Mouse (Mus musculus) forebrain, embryonic 10.5 days (tissue): ENCODE data around the gene Chd9. TPM values are rescaled to one million over a fixed set of nuclear protein-coding genes. Genes with fewer than 3 reads are reported as not detected.

ENCODE experiments used
- DNase-seq: peaks from one replicate; pipeline ENCODE4 v3.0.0-alpha.2; 2017; ENCODE audit warnings: low spot score; ENCODE audit errors: extremely low spot score
- H3K27ac ChIP-seq: fragments of 300-500 bp; sonication (generic); 2 replicates; pipeline ENCODE4 v1.5.1; 2016; ENCODE audit warnings: mild to moderate bottlenecking
- H3K27me3 ChIP-seq: fragments of 300-500 bp; sonication (generic); 2 replicates; pipeline ENCODE4 v1.6.1; 2016; ENCODE audit warnings: mild to moderate bottlenecking; ENCODE audit not compliant: poor library complexity, severe bottlenecking
- H3K36me3 ChIP-seq: fragments of 300-500 bp; sonication (generic); replicated peaks from 2 replicates; pipeline ENCODE4 v1.6.1; 2016; ENCODE audit warnings: mild to moderate bottlenecking, moderate library complexity
- H3K4me1 ChIP-seq: fragments of 300-500 bp; sonication (generic); 2 replicates; pipeline ENCODE4 v1.6.1; 2016
- H3K4me3 ChIP-seq: fragments of 300-500 bp; sonication (generic); 2 replicates; pipeline ENCODE4 v1.5.1; 2016; ENCODE audit warnings: mild to moderate bottlenecking, moderate library complexity
- H3K9me3 ChIP-seq: fragments of 300-500 bp; sonication (generic); 2 replicates; pipeline ENCODE4 v1.6.1; 2016; ENCODE audit warnings: mild to moderate bottlenecking, moderate library complexity
- WGBS: fragments of 180-500 bp; shearing (Covaris S2); methylation state at CpG from one replicate; pipeline ENCODE4 v1.1.7; 2016; 5-methylcytosine and 5-hydroxymethylcytosine counted together
- polyA plus RNA-seq: library from polyadenylated mRNA; unstranded; fragments of >200 nt; fragmentation: Nextera tagmentation; extraction: Ambion mirVana; gene quantifications from 2 replicates; pipeline ENCODE4 v1.2.1, GENCODE M21; 2016

The Chd9 gene
- polyA plus RNA-seq, 1 experiment from 2014 or later = 33.4 TPM

DNA sequence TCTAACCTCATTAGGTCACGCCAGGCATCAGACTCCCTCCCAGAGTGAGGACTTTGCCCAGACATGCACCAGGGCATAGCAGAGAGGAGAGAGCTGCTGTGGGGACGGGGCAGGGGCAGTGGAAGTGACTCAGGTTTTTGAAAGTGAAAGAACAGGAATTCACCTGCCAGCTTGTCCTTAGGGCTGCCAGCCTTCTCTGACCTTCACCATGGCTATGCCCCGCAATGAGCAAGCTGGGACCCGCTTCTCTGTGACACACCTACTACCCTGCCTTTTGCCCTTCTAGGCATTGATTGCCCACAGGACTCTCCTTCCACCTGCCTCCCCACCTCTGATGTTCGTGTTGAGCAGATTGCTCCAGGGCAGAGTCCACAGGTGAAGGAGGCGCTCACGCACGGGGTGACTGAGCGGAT is 2.7 kb upstream of the Chd9 start:
- Histone ChIP-seq H3K36me3 (no peaks in the 10 kb centered on the region), H3K4me3 (no peak overlapping the region), H3K27me3 (peaks cover 4% of the 10 kb centered on the region; the same call in 1 of the 2 replicates), H3K9me3 (no peaks in the 10 kb centered on the region), H3K27ac (no peak overlapping the region), H3K4me1 (peaks cover 22% of the 10 kb centered on the region)
- no peak for DNase-seq
- WGBS = 84% methylated on average over 9 of the region's 9 CpGs

DNA sequence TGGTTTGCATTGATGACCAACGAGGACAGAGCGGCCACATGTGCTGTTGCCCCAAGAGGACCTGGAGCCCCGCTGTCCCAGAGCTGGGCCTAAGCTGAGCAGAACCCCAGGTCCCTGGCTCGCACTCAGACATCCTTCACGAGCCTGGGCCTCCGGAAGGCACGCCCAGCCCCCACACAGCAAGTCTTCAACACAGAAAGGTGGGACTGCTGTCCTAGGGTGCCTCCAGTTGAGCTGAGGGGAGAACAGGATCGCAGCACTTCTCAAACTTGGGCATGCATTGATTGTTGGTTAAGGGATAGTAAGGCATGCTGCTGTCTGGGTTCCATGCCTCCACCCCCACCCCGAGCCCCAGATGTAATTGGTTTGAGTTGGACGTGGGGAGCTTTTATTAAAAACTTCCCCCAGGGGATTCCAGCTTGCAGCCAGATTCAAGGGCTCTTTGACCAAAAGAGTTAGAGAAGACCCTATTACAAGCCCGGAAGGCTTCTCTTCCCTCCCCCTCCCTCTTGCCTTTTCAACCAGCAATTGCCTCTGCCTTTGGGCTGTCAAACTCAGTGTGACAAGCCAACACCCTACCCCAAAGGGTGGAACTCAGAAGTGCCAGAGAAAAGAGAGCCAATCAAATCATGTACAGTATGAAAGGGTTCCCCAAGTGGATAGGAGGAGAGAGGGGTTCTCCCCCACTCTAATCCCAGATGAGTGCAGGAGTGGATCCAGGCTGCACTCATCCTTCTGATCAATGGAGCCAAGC is 1.0 kb downstream of the Chd9 start:
- Histone ChIP-seq H3K4me1 (peaks cover 42% of the 10 kb centered on the region), H3K36me3 (no peaks in the 10 kb centered on the region), H3K9me3 (no peaks in the 10 kb centered on the region), H3K4me3 (peak overlapping the region; percentile 51), H3K27me3 (peaks cover 4% of the 10 kb centered on the region; the same call in 1 of the 2 replicates), H3K27ac (peak overlapping the region; percentile 87)
- WGBS = 3% methylated on average over 11 of the region's 11 CpGs
- no peak for DNase-seq

DNA sequence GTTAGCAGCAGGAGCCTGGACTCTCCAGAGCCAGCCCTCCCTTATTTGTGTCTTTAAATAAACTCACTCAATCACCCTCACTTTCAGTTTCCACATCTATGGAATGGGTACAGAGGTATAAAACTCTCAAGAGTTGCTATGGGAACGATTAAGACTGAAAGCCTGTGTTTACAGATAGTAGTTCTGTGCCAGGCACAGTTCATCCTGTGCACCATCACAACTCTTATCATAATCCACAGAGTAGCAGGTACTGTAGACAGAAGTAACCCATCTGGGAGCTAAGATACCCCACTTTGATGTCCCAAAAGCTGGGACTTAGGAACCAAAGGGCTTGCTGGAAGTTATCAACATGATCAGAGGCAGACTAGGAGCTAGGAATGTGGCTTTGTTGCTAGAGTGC is 1.7 kb downstream of the Chd9 start:
- Histone ChIP-seq H3K36me3 (no peaks in the 10 kb centered on the region), H3K27ac (no peak overlapping the region), H3K27me3 (peaks cover 4% of the 10 kb centered on the region; the same call in 1 of the 2 replicates), H3K4me3 (peak overlapping the region; percentile 51; the same call in 1 of the 2 replicates), H3K9me3 (no peaks in the 10 kb centered on the region), H3K4me1 (peaks cover 42% of the 10 kb centered on the region)
- DNase-seq = no peak
- WGBS = 82% methylated on average over 1 of the region's 1 CpGs

DNA sequence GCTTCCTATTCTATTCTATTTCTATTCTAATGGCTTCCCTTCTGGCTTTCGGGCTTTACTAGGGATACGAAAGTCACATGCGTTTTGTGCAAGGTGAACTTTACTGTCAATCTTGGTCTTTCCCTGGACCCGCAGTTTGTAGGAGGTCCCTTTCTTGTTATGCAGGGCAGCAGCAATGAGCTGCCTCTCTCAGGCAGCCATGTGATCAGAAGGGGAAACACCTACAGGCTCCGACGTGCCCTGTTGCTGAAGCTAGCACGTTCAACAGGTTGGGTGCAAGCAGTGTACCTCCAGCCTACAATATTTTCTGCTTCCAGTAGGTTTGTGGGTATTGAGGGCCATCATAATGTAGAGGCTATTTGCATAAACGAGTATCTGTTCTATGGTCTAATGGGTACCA is 2.8 kb downstream of the Chd9 start:
- DNase-seq = no peak
- no peak overlapping the region for H3K4me3 ChIP-seq
- H3K4me1 ChIP-seq = peaks cover 42% of the 10 kb centered on the region
- no peaks in the 10 kb centered on the region for H3K9me3 ChIP-seq
- WGBS = 75% methylated on average over 8 of the region's 8 CpGs
- no peaks in the 10 kb centered on the region for H3K36me3 ChIP-seq
- H3K27me3 ChIP-seq = peaks cover 4% of the 10 kb centered on the region; the same call in 1 of the 2 replicates
- H3K27ac ChIP-seq = no peak overlapping the region

DNA sequence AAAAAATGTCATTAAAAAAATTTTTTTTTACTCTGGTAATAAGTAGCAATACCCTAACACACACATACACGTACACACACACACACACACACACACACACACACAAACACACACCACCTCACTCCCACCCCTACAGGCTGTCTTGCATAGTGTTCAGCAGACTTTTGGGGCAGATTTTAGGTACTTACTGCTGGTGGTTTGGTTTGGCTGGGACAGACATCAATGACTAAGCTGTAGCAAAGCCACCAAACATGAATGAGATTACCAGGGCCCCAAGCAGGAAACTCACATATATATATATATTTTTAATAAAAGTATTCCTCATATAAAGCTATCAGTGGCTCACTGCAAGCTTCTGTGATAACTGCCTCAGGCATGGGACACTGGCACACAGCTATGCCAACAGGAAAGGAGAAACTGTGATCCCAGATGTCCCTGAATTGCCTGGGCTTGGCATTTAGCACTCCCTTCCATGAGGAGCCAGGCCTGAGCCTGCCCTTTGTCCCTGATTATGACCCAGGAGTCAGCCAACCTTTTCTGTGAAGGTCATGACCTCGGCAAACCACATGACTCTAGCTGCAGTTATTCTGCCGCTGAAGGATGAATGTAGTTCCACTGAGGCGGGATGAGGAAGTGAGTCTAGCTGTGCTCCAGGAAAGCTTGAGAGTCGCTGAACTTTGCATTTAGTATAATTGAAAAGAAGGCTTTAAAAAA is 4.6 kb downstream of the Chd9 start:
- no peaks in the 10 kb centered on the region for H3K36me3 ChIP-seq
- 45% methylated on average over 5 of the region's 5 CpGs for WGBS
- H3K9me3 ChIP-seq = no peaks in the 10 kb centered on the region
- DNase-seq = no peak
- peak overlapping the region; percentile 40; the same call in 1 of the 2 replicates for H3K27ac ChIP-seq
- H3K27me3 ChIP-seq = no peaks in the 10 kb centered on the region
- peaks cover 42% of the 10 kb centered on the region for H3K4me1 ChIP-seq
- no peak overlapping the region for H3K4me3 ChIP-seq

DNA sequence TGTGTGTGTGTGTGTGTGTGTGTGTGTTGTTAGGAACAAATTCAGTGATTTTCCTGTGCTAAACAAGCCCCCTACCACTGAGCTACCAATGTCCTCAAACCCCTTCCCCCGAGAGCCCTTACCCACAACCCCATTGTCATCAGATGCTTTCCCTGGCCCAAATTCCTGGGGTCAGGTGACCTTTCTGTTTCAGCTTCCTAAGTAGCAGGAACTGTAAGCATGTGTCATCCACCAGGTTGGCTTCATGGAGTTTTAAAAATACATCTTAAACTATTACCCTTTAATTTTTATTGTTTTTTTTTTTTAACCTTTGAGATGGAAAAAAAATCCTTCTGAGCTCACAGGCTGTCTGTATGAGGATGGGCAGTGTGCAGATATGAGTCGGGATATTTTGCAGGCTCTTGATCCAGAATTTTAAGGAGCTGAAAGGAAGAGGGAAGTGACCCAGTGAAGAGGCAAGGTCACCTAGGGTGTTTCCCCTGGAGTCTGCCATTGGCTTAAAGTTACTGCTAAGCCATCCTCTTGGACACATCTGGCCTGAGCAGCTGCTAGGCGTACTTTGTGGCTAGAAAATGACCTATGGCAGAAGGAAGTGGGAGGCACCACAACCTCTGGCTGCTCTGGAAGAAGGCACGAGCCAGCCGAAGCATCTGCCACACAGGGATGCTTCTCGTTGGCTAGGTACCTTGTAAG is 5.6 kb downstream of the Chd9 start:
- Histone ChIP-seq H3K4me3 (no peak overlapping the region), H3K9me3 (no peaks in the 10 kb centered on the region), H3K36me3 (no peaks in the 10 kb centered on the region), H3K27ac (no peak overlapping the region), H3K27me3 (no peaks in the 10 kb centered on the region), H3K4me1 (peaks cover 31% of the 10 kb centered on the region)
- DNase-seq = no peak
- WGBS = 69% methylated on average over 6 of the region's 6 CpGs

DNA sequence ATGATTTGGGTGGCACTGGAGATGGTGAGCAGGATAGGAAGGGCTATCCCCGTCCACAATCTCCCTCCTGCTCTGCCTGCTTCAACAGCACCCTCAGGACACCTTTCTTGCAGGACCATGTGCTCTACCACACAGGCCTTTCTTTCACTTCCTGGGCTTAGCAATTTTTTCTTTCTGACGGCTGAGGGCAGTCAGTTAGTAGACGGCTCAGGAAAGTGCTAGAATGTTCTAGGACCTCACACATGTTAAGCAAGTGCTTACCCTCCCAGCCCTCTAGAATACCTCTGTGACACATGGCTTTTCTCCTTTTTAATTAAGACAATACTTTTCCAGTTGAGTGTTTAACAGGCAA is 6.1 kb downstream of the Chd9 start:
- no peak for DNase-seq
- peaks cover 26% of the 10 kb centered on the region for H3K4me1 ChIP-seq
- H3K27ac ChIP-seq = no peak overlapping the region
- no peaks in the 10 kb centered on the region for H3K36me3 ChIP-seq
- H3K4me3 ChIP-seq = no peak overlapping the region
- H3K27me3 ChIP-seq = no peaks in the 10 kb centered on the region
- 85% methylated on average over 3 of the region's 3 CpGs for WGBS
- no peaks in the 10 kb centered on the region for H3K9me3 ChIP-seq

DNA sequence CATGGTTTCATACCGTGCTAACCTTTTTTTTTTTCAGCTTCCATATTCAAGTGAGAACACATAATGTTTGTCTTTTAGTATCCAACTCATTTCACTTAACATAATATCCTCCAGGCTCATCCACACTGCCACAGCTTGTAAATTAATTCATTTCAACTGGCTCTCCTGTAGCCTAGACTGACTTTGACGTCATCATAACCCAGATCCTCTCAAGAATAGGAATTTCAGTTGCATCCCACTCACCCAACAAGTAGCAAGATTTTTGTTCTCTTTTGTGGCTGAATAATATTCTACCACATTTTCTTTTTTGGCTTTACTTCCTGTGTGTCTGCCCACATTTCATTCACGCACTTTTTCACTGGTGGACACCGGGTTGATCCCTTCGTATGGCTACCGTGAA is 9.3 kb downstream of the Chd9 start:
- H3K27me3 ChIP-seq = no peaks in the 10 kb centered on the region
- H3K36me3 ChIP-seq = no peaks in the 10 kb centered on the region
- no peak overlapping the region for H3K4me3 ChIP-seq
- DNase-seq = no peak
- peaks cover 23% of the 10 kb centered on the region for H3K4me1 ChIP-seq
- H3K27ac ChIP-seq = no peak overlapping the region
- 94% methylated on average over 6 of the region's 6 CpGs for WGBS
- H3K9me3 ChIP-seq = no peaks in the 10 kb centered on the region

DNA sequence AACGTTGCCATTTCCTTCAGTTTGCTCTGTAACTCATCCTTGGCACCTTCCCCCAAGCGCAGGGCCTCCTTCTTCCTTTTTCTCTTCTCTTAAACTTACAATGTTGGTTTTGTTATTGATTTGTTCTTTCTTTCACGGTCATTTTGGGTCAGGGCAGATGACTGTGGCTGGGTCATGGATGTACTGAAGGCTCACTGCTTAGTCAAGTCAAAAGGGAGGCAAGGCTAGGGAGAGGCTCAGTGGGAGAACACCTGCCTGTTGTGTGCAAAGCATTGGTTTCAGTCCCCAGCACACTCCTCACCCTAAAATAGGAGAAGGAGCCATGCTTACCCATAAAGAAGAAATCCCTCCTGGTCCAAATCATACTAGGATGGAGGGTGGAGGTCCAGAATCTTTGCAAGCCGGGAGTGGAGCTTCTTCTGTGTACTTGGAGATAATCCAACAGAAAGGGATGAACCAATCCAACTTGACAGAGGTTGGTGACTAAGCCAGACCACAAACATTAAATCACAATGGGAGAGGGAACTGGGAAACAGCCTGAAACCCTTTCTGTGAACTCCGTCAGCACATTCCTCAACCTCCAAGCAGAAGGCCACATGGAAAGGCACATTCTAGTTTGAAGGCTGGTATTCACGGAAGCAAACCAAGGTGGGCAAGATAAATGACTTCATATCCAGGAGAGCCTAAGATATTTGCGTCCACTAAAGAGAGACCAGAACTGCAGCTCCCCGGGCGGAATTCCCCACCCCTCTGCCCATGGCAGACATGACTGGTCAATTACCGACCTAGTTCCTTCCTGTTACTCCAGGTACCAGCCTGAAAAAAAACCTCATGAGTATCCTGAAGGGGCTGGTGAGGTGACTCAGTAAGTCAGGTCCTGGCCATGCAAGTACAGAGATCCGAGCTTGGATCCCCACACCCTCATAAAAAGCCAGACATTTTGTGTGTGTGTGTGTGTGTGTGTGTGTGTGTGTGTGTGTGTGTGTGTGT is 11.9 kb downstream of the Chd9 start:
- WGBS = 85% methylated on average over 11 of the region's 11 CpGs
- DNase-seq = no peak
- H3K27ac ChIP-seq = no peak overlapping the region
- H3K4me1 ChIP-seq = peaks cover 13% of the 10 kb centered on the region; the same call in 1 of the 2 replicates
- no peaks in the 10 kb centered on the region for H3K9me3 ChIP-seq
- H3K27me3 ChIP-seq = no peaks in the 10 kb centered on the region
- H3K4me3 ChIP-seq = no peak overlapping the region
- no peaks in the 10 kb centered on the region for H3K36me3 ChIP-seq

DNA sequence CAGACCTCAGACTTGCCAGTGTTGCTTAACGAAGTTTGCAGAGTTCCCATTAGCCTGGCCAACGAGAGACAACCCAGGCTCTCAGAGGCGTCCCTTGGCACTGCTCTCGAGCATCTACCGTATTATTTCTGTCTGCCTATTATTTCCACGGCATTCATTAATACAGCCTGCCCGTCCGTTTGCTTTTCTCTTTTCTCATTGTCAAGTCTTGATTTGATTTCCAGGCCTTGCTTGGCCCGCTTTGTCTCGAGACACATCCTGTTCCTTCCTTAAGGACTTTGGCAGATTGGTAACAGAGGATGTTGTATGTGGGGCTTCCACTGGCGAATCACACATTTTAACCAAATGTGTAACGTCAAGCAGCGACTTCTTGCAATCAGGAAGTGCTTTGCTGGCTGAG is 13.2 kb downstream of the Chd9 start:
- DNase-seq = no peak
- Histone ChIP-seq H3K4me1 (peaks cover 13% of the 10 kb centered on the region; the same call in 1 of the 2 replicates), H3K36me3 (no peaks in the 10 kb centered on the region), H3K27ac (no peak overlapping the region), H3K9me3 (no peaks in the 10 kb centered on the region), H3K4me3 (no peak overlapping the region), H3K27me3 (no peaks in the 10 kb centered on the region)
- WGBS = 79% methylated on average over 13 of the region's 13 CpGs

DNA sequence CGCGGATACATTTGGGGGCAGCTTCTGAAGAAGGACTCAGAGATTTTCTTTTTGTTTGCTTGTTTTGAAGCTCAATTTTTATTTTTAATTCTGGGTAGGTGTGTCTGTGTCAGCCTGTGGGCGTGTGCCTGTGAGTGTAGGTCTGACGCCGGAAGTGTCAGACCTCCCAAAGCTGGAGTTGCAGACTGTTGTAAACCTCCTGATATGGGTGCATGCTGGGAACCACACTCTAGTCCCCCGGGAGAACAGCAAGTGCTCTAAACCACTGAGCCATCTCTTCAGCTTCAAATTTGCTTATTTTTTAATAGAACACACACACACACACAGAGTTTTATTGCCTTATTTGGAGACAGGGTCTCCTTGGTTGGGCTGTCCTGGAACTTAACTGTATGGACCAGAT is 15.0 kb downstream of the Chd9 start:
- Histone ChIP-seq H3K27me3 (no peaks in the 10 kb centered on the region), H3K4me1 (peaks cover 13% of the 10 kb centered on the region; the same call in 1 of the 2 replicates), H3K9me3 (no peaks in the 10 kb centered on the region), H3K27ac (no peak overlapping the region), H3K36me3 (no peaks in the 10 kb centered on the region), H3K4me3 (no peak overlapping the region)
- DNase-seq = no peak
- WGBS = 89% methylated on average over 6 of the region's 6 CpGs
